Mouse (Mus musculus): ENCODE results near the gene Camk1. TPM values are rescaled to one million over a fixed set of nuclear protein-coding genes. Genes with fewer than 3 reads are reported as not detected.

Camk1 gene
- polyA plus RNA-seq, 1 experiment from 2014 or later: 50.8 TPM

DNA sequence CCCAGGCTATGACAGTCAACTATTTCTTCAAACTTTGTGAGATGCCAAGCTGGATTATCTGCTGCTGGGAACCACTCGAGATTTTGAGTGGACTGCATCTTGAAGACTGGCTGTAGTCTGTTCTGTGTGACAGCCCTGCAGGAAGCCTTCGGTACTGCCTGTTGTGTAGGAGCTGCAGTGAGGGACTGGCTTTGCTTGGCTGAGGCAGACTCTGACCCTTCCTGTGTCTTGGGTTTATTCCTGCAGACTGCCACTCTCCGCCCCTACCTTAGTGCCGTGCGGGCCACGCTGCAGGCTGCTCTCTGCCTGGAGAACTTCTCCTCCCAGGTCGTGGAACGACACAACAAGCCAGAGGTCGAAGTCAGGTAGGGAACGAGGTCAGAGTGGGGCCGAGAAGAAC lies 36.7 kb upstream of the Camk1 start:
- no peak overlapping the region; the same call in 1 of the 2 replicates for H3K4me3 ChIP-seq (ENCODE audit: low read depth, low read length)
- H3K36me3 ChIP-seq (ENCODE audit: control insufficient read depth, insufficient read depth, low read length): peaks cover 21% of the 10 kb centered on the region
- H3K4me2 ChIP-seq (ENCODE audit: low read depth): no peak overlapping the region
- H3K9ac ChIP-seq (ENCODE audit: low read length): no peak overlapping the region
- no peaks in the 10 kb centered on the region for H3K9me3 ChIP-seq (ENCODE audit: control insufficient read depth, low read length)
- no peaks in the 10 kb centered on the region for H3K27me3 ChIP-seq (ENCODE audit: control insufficient read depth, insufficient read depth, low read length)
- H3K4me1 ChIP-seq (ENCODE audit: control insufficient read depth, insufficient read depth, low read length): peaks cover 10% of the 10 kb centered on the region
- DNase-seq (ENCODE audit: low spot score) (no peak), ATAC-seq (ENCODE audit: insufficient read depth, low FRiP score, low TSS enrichment) (no peak)
- H3K27ac ChIP-seq (ENCODE audit: low read depth, low read length): no peak overlapping the region
- WGBS: 94% methylated on average over 11 of the region's 11 CpGs

GRCm38 (mm10) chr6:113379246-113379645 lies 35.5 kb upstream of the Camk1 start:
- 86% methylated on average over 6 of the region's 6 CpGs for WGBS
- H3K36me3 ChIP-seq (ENCODE audit: control insufficient read depth, insufficient read depth, low read length): peaks cover 17% of the 10 kb centered on the region

GRCm38 (mm10) chr6:113377496-113378385 lies 34.0 kb upstream of the Camk1 start, which contains the start of the genes Tada3 and Arpc4:
Gene Tada3 (minus strand): TSS chr6:113377883.
Gene Arpc4 (plus strand): TSS chr6:113378115.
- peak; percentile 94 for DNase-seq (ENCODE audit: low spot score)
- Histone ChIP-seq H3K4me1 (ENCODE audit: control insufficient read depth, insufficient read depth, low read length) (peaks cover 10% of the 10 kb centered on the region), H3K4me2 (ENCODE audit: low read depth) (peak within 1 kb of the TSS; percentile 94), H3K9ac (ENCODE audit: low read length) (peak within 1 kb of the TSS; percentile 92), H3K27ac (ENCODE audit: low read depth, low read length) (peak within 1 kb of the TSS; percentile 55), H3K9me3 (ENCODE audit: control insufficient read depth, low read length) (no peaks in the 10 kb centered on the region), H3K27me3 (ENCODE audit: control insufficient read depth, insufficient read depth, low read length) (no peaks in the 10 kb centered on the region), H3K4me3 (ENCODE audit: low read depth, low read length) (peak within 1 kb of the TSS; percentile 100), H3K36me3 (ENCODE audit: control insufficient read depth, insufficient read depth, low read length) (peaks cover 13% of the 10 kb centered on the region)
- ATAC-seq (ENCODE audit: insufficient read depth, low FRiP score, low TSS enrichment): peak; percentile 92
- WGBS: under 1% methylated on average over 58 of the region's 61 CpGs

More at GRCm38 (mm10) chr6:113379246-113379645, 35.5 kb upstream of the Camk1 start:
- DNase-seq (ENCODE audit: low spot score) (no peak), ATAC-seq (ENCODE audit: insufficient read depth, low FRiP score, low TSS enrichment) (no peak)
- Histone ChIP-seq H3K27me3 (ENCODE audit: control insufficient read depth, insufficient read depth, low read length) (no peaks in the 10 kb centered on the region), H3K4me1 (ENCODE audit: control insufficient read depth, insufficient read depth, low read length) (peaks cover 10% of the 10 kb centered on the region), H3K4me2 (ENCODE audit: low read depth) (peak overlapping the region; percentile 94), H3K4me3 (ENCODE audit: low read depth, low read length) (peak overlapping the region; percentile 100), H3K9me3 (ENCODE audit: control insufficient read depth, low read length) (no peaks in the 10 kb centered on the region), H3K27ac (ENCODE audit: low read depth, low read length) (no peak overlapping the region), H3K9ac (ENCODE audit: low read length) (no peak overlapping the region)

- ATAC-seq (ENCODE audit: insufficient read depth, low FRiP score, low TSS enrichment) (no peak), DNase-seq (ENCODE audit: low spot score) (no peak)
- H3K4me2 ChIP-seq (ENCODE audit: low read depth): peak overlapping the region; percentile 94
- peak overlapping the region; percentile 92 for H3K9ac ChIP-seq (ENCODE audit: low read length)
- H3K36me3 ChIP-seq (ENCODE audit: control insufficient read depth, insufficient read depth, low read length): peaks cover 13% of the 10 kb centered on the region
- no peaks in the 10 kb centered on the region for H3K9me3 ChIP-seq (ENCODE audit: control insufficient read depth, low read length)
- peaks cover 10% of the 10 kb centered on the region for H3K4me1 ChIP-seq (ENCODE audit: control insufficient read depth, insufficient read depth, low read length)
- no peaks in the 10 kb centered on the region for H3K27me3 ChIP-seq (ENCODE audit: control insufficient read depth, insufficient read depth, low read length)
- WGBS: 7% methylated on average over 7 of the region's 7 CpGs
- peak overlapping the region; percentile 55 for H3K27ac ChIP-seq (ENCODE audit: low read depth, low read length)
- peak overlapping the region; percentile 100 for H3K4me3 ChIP-seq (ENCODE audit: low read depth, low read length)
These were observed 33.4 kb upstream of the Camk1 start for GRCm38 (mm10) chr6:113377172-113377495.

DNA sequence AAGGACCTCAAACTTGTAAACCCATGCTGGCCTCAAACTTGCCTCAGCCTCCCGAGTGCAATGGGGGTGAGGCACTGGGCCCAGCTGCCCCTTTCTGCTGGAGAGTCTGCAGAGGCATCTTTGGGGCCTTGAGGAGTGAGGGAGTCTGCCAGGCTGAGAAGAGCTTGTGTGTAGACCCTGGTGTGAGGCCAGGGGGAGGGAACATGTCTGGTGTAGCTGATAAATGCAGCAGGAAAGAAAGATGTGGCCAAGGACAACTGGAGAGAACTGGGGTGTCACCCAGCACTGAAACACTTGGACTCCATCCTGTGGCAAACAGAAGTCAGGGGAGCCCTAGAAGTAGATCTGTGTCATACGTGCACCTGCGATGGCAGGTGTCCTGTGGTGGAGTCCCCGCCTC lies 29.7 kb upstream of the Camk1 start:
- Histone ChIP-seq H3K27ac (ENCODE audit: low read depth, low read length) (no peak overlapping the region), H3K27me3 (ENCODE audit: control insufficient read depth, insufficient read depth, low read length) (no peaks in the 10 kb centered on the region), H3K4me3 (ENCODE audit: low read depth, low read length) (no peak overlapping the region), H3K4me2 (ENCODE audit: low read depth) (no peak overlapping the region), H3K9ac (ENCODE audit: low read length) (no peak overlapping the region), H3K4me1 (ENCODE audit: control insufficient read depth, insufficient read depth, low read length) (peaks cover 3% of the 10 kb centered on the region; the same call in 1 of the 2 replicates), H3K9me3 (ENCODE audit: control insufficient read depth, low read length) (no peaks in the 10 kb centered on the region), H3K36me3 (ENCODE audit: control insufficient read depth, insufficient read depth, low read length) (peaks cover 11% of the 10 kb centered on the region)
- WGBS: 89% methylated on average over 4 of the region's 4 CpGs
- DNase-seq (ENCODE audit: low spot score): no peak
- ATAC-seq (ENCODE audit: insufficient read depth, low FRiP score, low TSS enrichment): no peak

- ATAC-seq (ENCODE audit: insufficient read depth, low FRiP score, low TSS enrichment): no peak
These were observed 26.6 kb upstream of the Camk1 start for GRCm38 (mm10) chr6:113370194-113370929.

DNA sequence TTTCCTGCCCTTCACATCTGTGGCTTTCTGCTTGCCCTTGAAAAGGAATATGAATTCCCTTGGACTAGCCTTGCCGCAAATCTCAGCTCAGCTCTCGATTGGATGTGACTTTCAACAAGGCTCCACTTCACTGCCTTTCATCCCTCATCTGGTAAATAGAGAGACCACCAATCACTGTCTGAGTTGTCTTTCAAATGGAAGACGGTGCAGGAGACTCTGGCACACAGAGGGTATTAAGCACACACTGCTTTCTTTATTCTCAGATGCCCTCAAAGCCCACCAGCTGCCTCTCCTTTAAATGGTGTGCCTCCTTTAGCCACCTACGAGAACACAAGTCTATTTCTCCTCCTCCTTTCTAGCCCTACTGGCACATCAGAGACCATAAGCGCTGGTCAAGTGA lies 24.8 kb upstream of the Camk1 start:
- WGBS: 83% methylated on average over 5 of the region's 5 CpGs

More at GRCm38 (mm10) chr6:113370194-113370929, 26.6 kb upstream of the Camk1 start:
- WGBS: 96% methylated on average over 20 of the region's 20 CpGs
- H3K27ac ChIP-seq (ENCODE audit: low read depth, low read length): no peak overlapping the region
- no peak overlapping the region for H3K4me3 ChIP-seq (ENCODE audit: low read depth, low read length)
- H3K4me1 ChIP-seq (ENCODE audit: control insufficient read depth, insufficient read depth, low read length): no peaks in the 10 kb centered on the region
- no peak overlapping the region for H3K9ac ChIP-seq (ENCODE audit: low read length)
- no peak overlapping the region for H3K4me2 ChIP-seq (ENCODE audit: low read depth)
- H3K36me3 ChIP-seq (ENCODE audit: control insufficient read depth, insufficient read depth, low read length): peaks cover 10% of the 10 kb centered on the region
- no peaks in the 10 kb centered on the region for H3K9me3 ChIP-seq (ENCODE audit: control insufficient read depth, low read length)
- H3K27me3 ChIP-seq (ENCODE audit: control insufficient read depth, insufficient read depth, low read length): no peaks in the 10 kb centered on the region
- DNase-seq (ENCODE audit: low spot score): no peak

GRCm38 (mm10) chr6:113368124-113368523 lies 24.3 kb upstream of the Camk1 start:
- Histone ChIP-seq H3K9ac (ENCODE audit: low read length) (no peak overlapping the region), H3K27ac (ENCODE audit: low read depth, low read length) (no peak overlapping the region), H3K4me1 (ENCODE audit: control insufficient read depth, insufficient read depth, low read length) (no peaks in the 10 kb centered on the region), H3K9me3 (ENCODE audit: control insufficient read depth, low read length) (no peaks in the 10 kb centered on the region), H3K36me3 (ENCODE audit: control insufficient read depth, insufficient read depth, low read length) (peaks cover 5% of the 10 kb centered on the region), H3K4me3 (ENCODE audit: low read depth, low read length) (no peak overlapping the region), H3K27me3 (ENCODE audit: control insufficient read depth, insufficient read depth, low read length) (no peaks in the 10 kb centered on the region), H3K4me2 (ENCODE audit: low read depth) (no peak overlapping the region)
- WGBS: 87% methylated on average over 7 of the region's 7 CpGs
- DNase-seq (ENCODE audit: low spot score) (no peak), ATAC-seq (ENCODE audit: insufficient read depth, low FRiP score, low TSS enrichment) (no peak)

More for the DNA sequence above, 24.8 kb upstream of the Camk1 start:
- Histone ChIP-seq H3K4me1 (ENCODE audit: control insufficient read depth, insufficient read depth, low read length) (no peaks in the 10 kb centered on the region), H3K36me3 (ENCODE audit: control insufficient read depth, insufficient read depth, low read length) (peaks cover 7% of the 10 kb centered on the region), H3K27ac (ENCODE audit: low read depth, low read length) (no peak overlapping the region), H3K9me3 (ENCODE audit: control insufficient read depth, low read length) (no peaks in the 10 kb centered on the region), H3K4me2 (ENCODE audit: low read depth) (no peak overlapping the region), H3K4me3 (ENCODE audit: low read depth, low read length) (no peak overlapping the region), H3K9ac (ENCODE audit: low read length) (no peak overlapping the region), H3K27me3 (ENCODE audit: control insufficient read depth, insufficient read depth, low read length) (no peaks in the 10 kb centered on the region)
- ATAC-seq (ENCODE audit: insufficient read depth, low FRiP score, low TSS enrichment) (no peak), DNase-seq (ENCODE audit: low spot score) (no peak)
